Mouse (Mus musculus) embryo, embryonic 10.5 days (tissue): Measurements from ENCODE around the gene Tead2.
"Not testable (repeated sequence)": the region's sequence is repeated elsewhere in the genome, so short reads cannot be mapped to it uniquely, and the experiment has no call there.

Experiments used
- DNase-seq: peaks from one replicate; pipeline ENCODE4 v3.0.0-alpha.2; 2015; ENCODE audit warnings: low spot score

Tead2 gene

DNA sequence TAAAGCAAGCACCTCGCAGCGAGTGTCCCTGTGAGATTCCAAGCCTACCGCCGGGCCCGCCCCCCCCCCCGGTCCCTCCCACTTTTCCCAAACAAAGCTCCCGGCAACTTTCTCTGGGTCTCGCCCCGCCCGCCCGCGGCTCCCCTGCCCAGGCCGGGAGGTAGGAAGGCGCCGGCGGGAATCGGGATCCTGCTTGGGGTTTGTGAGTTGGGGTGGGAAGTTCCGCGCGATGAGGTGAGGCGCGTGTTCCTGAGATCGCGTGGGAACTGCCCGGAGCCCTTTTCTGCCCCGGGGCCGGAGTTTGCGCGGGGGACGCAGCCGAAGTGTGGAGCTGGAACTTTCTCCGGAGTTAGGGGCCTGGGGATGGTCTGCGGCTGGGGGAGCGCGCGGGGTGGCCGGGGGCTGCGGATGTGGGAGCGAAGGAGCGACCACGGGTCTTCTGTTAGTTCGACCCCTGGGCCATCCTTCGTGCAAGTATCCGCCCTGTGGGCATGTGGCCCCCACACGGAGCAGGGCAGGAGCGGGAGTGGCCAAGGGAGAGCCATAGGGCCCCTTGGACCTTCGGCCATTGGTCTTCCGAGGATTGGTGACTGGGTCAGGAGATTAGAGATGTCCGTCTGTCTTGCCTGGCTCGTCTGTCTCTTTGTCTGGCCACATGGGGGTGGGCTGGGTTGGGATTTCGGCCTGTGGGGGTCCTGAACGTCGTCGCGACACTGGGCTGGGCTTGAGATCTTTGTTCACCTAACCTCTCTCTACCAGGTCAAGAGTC is at the start of gene Tead2:
Gene Tead2, plus strand, starts transcription at position 81 of the 769 bp plus-strand sequence.
- DNase-seq, result peak; percentile 84

DNA sequence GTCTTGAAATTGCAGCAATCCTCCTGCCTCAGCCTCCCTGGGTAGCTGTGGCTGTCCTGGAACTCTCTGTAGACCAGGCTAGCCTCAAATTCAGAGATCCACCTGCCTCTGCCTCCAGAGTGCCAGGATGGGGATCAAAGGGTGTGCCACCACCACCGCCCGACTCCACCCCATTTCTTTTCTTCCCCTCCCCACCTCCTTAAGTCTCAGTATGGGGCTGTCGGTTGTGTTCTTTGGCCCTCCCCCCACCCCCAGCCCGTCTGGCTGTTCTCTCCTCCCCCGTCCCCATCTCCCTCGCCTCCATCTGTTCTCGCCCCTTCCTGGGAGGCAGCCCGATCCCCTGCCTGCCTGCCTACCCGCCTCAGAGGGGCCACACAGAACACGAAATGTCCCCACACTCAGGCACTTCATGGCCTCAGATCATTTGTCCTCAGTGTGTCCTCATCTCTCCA is 48.6 kb upstream of the Tead2 start:
- DNase-seq, result no peak

DNA sequence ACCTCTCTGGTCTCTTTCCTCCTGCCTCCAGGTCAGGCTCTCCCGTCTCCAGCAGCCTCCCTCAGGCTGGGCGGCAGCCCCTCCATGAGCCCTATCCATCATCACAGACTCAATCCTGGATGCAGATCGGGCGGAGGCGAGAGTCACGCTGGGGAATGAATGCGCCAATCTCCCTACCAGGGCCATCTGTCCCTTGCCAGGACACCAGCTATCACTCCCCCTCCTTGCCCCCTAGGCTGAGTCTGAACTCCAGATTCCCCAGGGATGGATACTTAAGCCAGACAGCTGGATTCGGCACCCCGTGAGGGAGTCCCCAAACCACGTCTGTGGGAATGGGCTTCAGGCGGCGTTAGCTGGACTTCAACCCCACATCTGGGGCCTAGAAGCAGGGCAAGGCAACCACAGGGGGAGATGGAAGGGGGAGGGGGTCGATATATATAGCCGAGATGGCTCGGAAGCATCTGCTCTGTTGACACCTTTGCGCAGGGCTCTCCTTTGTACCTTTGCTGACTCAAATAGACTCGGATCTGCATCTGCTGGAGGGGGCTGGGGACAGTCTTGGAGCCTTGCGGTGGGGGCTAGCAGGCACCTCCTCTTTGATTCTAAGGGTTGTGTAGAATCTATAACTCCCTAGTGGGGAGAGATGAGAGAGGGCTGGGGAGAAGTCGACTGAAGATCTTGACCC is 47.6 kb upstream of the Tead2 start:
- DNase-seq, result no peak

DNA sequence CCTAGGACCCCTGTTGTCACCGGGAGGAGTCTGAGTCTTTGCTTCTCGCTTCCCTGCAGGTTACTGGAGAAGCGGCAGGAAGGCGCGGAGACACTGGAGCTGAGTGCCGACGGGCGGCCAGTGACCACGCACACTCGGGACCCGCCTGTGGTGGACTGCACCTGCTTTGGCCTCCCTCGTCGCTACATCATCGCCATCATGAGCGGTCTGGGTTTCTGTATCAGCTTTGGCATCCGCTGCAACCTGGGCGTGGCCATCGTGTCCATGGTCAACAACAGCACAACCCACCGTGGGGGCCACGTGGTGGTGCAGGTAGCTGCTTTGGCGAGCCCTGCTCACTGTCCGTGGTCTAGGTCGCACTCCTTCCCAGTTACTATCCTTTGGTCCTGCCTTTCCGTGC is 46.9 kb upstream of the Tead2 start:
- DNase-seq, result no peak

DNA sequence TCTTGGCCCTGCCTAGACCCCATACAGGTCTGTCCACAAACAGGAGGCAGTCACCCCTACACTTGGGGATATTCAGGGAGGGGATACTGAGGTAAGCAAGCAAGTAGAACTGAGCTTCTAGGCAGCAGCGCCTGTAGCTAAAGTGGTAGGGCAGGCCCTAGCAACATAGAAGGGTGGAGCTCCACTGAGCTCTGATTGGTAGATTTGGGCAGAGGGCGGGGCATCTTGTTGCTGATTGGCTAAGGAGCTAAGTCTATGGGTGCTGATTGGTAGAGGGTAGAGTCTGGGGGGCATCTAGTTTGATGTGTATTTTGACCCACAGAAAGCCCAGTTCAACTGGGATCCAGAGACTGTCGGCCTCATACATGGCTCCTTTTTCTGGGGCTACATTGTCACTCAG is 46.1 kb upstream of the Tead2 start:
- DNase-seq, result no peak

DNA sequence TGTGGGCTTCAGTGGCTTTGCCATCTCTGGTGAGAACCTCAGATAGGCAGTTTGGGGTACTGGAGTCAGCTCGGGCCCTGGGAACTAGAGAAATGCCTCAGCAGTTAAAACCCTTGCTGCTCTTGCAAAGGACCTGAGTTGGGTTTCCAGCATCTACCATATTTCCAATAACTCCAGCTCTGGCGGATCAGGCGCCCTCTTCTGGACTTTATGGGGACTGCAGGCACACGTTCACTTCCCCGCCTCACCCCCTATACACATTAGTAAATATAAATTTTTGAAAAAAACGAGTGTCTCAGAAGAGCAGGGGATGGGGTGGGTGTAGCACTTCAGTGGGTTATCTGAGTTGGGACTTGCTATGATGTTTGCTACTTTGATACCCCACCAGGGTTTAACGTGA is 42.6 kb upstream of the Tead2 start:
- no peak for DNase-seq

DNA sequence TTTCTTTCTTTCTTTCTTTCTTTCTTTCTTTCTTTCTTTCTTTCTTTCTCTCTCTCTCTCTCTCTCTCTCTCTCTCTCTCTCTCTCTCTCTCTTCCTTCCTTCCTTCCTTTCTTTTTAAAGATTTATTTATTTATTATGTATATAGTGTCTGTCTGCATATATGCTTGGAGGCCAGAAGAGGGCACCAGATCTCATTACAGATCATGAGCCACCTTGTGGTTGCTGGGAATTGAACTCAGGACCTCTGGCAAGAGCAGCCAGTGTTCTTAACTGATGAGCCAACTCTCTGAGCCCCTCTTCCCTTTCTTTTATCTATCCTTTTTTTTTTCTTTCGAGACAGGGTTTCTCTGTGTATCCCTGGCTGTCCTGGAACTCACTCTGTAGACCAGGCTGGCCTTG is 41.8 kb upstream of the Tead2 start:
- DNase-seq, result not testable (repeated sequence)

DNA sequence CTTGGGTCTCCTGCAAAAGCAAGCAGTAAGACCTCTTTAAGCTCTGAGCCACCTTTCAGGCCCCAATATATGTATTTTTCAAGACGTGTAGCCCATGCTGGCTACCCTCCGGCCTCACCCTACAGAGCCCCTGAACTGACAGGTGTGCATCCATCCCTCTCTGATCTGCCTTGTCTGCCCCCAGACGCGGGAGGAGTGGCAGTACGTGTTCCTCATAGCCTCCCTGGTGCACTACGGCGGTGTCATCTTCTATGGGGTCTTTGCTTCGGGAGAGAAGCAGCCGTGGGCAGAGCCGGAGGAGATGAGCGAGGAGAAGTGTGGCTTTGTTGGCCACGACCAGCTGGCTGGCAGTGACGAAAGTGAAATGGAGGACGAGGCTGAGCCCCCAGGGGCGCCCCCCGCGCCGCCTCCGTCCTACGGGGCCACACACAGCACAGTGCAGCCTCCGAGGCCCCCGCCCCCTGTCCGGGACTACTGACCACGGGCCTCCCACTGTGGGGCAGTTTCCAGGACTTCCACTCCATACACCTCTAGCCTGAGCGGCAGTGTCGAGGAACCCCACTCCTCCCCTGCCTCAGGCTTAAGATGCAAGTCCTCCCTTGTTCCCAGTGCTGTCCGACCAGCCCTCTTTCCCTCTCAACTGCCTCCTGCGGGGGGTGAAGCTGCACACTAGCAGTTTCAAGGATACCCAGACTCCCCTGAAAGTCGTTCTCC is 40.8 kb upstream of the Tead2 start:
- peak; percentile 36 for DNase-seq

DNA sequence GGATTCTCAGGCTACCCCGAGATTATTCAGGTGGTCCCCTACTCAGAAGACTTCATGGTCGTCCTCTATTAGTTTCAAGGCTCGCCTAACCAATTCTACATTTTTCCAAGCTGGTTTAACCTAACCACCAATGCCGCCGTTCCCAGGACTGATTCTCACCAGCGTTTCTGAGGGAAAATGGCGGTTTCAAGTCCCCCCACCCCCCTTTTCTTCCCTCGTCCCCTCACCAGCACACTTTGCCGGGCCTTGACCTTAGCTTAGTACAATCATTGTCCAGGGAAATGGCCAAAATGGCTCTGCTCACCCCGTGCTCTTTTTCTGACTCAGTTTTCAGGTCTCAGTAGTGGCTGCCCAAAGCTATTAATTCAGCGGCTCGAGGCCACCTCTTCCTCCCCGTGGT is 40.2 kb upstream of the Tead2 start:
- peak; percentile 42 for DNase-seq

DNA sequence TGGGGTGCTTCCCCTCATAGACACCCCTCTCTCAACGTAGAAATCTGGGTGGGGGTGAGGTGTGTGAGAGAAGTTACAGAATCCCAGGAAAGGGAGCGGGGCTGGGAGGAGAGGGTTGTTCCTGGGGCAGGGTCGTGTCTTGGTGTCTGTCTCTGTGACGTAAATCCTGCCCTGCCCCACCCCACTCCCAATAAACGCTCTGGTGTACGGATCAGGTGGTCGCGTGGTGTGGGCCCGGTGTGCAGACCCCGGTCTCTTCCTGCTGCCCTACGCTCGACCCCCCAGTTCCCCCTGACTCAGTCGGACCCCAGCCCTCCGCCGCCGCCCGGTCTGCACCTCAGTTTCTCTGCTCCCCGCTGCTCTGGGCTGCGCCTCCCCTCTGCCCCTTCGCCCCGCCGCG is 39.6 kb upstream of the Tead2 start:
- no peak for DNase-seq

DNA sequence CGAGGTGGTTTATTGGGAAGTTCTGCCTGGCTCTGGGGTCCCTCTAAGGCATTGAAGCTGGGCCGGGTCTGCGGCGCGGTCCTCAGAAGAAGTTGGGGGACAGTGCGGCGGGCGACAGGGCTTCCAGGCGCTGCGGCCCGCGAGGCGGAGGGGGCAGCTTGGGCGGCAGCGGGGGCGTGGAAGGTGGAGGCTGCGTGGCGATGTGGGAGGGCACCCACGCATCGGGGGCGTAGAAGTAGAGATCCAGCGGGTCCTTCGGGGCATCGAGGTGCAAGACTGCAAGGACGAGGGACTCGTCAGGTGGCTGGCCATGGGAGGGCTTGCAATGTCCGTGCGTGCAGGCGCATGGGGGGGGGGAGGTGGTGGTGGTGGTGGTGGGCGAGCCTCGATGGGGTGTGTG is 39.2 kb upstream of the Tead2 start:
- no peak for DNase-seq

DNA sequence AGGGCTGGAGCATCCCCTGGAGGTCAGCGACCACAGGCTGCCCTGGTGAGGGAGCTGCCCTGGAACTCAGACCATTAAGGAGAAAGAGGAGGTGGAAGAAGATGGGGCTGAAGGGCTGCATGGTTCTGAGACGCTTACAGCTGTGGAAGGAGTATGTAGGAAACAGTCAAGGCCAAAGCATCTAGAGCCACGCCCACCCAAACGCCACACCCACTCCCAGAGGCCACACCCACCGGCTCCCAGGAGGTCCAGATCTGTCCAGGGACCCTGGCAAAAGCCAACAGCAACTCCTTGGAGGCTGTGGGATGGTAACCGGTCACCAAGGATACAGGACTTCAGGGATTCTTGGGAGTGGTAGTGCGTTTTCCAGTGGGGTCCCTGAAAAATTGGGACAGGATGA is 37.0 kb upstream of the Tead2 start:
- DNase-seq, result no peak

DNA sequence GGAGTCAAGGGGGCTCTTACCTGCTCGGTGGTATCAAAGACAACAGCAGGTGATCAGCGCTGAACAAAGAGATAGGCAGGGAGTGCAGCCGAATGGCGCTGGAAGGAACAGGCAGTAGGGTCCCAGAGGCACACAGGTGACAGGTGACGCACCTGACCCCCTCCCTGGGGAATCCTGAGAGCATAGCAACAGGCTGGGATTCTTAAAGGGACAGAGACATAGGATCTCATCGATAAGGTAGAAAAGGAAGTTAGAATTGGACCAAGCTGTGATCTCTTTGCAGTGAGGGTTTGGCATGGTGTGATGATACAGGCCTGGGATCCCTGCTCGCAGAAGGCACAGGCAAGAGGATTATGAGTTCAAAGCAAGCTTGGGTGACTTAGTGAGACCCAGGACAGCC is 36.1 kb upstream of the Tead2 start, which contains the start of gene Gfy:
Gene Gfy, minus strand, starts transcription at position 101 of the 400 bp plus-strand sequence.
- no peak for DNase-seq

DNA sequence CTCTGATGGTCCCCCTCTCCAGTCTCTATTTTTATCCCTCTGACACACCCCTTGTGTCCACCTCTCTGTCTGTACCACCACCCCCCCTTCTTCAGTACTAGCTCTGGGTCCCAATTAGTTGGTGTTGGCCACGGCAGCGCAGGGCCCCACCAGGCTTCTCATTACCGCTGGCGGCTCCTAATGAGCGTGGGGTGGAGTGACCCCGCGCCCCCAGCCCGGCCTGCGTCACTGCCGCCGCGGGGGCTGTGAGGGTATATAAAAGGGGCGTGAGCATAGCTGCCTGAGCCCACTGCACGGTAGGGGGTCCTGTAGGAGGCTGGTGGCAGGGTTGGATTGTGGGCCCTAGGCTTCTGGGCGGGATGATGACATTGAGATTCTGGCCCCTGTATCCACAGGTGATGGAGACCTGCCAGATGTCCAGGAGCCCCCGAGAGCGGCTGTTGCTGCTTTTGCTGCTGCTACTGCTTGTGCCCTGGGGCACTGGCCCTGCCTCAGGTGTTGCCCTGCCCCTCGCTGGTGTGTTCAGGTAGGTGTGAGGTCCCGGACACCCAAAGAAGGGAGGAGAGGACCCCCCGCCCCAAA is 34.6 kb upstream of the Tead2 start, which contains the start of gene Pth2:
Gene Pth2, plus strand, starts transcription at position 100 of the 582 bp plus-strand sequence.
- no peak for DNase-seq

DNA sequence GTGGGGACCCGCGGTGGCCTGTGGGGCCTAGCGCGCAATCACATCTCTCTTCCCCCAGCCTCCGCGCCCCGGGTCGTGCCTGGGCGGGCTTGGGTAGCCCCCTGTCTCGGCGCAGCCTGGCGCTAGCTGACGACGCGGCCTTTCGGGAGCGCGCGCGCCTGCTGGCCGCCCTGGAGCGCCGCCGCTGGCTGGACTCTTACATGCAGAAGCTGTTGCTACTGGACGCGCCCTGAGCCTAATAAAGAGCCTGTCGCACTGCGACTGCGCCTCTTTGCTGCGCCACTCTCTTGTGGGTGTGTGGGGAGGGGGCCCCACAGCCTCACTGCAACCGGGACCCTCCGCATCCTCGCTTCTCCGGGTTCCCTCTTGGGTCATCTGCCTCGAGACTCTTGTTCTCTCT is 34.0 kb upstream of the Tead2 start:
- no peak for DNase-seq

DNA sequence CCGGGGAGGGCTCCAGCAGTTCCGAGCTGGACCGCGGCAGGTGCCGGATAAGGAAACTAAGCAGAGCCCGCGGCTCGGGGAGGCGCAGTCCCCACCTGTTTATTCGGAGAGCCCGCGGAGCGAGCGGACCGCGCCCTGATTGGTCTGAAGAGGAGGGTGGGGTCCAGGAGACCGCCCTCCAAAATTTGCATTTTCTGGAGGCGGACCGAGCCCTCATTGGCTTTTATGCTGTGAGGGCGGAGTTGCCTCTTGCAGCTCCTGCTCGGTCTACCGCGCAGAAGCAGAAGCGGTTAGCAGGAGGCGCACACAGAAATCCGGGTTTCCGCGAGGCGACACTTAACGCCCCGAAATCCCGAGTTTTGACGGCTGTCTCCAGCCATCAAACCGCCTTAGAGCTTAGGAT is 33.4 kb upstream of the Tead2 start:
- DNase-seq, result peak; percentile 95

DNA sequence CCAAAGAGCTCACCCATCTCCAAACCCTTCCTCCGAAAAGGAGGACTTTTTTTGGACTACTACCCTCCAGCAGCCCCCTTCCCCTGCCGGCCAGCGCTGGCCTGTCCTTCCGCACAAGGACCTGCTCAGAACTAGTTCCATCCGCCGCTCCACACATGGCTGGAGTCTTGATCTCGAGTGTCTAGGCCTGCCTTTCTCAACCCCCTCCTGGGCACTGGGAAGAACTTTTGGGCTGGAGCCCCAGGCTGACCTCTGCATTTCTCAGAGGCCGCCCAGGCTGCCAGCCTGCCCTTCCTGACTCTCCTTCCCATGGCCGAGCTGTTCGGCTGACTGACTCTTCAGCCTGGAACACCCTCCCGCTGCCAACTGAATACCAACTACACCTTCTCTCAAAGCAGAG is 32.9 kb upstream of the Tead2 start:
- DNase-seq, result no peak

DNA sequence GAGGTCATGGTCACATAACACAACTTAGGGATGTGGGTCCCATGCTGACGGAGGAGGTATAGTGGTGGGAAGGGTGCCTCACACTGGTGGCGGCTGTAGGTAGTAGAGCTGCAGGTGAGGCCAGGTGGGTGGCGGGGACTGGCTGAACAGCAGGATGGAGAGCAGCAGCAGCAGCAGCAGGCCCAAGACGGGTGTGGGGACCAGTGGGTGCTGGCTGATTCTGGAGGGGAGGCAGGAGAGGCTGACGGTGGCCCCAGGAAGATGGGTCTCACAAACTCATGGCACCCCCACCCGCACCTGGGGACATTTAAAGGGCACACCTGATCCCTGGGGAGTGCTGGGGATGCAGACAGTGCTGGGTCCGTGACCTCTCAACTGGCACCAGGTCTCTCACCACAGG is 31.9 kb upstream of the Tead2 start:
- DNase-seq, result no peak

DNA sequence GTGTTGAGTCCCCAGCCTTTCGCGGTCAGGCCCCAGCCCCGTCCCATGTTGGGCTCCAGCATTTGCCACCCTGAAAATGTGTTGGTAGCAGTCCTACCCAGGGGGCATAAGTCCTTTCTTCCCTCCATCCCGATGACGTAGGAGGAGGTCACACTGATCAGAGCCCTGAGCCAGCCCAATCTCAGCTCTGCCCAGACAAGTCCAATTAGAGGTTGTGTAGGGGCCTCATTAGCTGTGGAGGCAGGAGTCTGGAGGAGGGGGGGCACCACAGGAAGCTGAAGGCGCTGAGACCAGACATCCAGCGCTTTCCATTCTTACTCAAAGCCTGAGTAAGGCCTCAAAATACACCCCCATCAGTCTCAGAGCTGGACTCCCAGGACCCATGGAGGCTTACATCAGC is 29.6 kb upstream of the Tead2 start:
- no peak for DNase-seq

DNA sequence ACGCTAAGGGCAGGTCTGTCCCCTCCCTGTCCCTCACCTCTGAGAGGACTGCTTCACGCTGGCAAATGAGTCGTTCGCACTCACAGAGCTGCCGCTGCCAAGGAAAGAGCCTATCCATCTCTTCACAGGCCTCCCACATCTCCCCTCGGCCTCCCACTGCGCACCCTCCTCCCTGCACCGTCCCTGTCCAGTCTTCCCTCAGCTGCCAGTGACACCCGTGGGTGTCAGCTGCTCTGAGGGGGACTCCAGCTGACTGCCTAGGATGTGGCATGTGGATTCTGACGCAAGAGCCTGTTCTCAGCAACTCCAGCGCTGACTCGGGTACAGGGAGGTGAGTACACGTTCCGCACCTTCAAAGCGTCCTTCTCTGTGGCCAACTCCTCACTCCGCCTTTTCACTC is 26.0 kb upstream of the Tead2 start:
- no peak for DNase-seq

DNA sequence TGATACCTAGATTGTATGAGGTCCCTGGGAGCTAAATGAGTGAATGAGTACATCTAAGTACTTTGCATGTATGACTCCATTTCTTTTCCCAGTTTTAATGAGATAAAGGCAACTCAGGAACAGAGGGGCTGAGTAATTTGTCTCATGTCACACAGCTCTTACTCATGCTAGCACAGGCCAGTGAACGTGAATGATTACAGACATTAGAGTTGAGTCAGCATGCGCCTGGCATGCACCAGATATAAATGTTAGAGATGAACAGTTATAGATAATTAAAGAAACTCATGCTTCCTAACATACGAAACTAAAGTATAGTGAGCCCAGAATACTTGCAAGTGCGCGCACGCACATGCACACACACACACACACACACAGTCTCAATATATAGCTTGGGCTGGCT is 25.4 kb upstream of the Tead2 start:
- no peak for DNase-seq

DNA sequence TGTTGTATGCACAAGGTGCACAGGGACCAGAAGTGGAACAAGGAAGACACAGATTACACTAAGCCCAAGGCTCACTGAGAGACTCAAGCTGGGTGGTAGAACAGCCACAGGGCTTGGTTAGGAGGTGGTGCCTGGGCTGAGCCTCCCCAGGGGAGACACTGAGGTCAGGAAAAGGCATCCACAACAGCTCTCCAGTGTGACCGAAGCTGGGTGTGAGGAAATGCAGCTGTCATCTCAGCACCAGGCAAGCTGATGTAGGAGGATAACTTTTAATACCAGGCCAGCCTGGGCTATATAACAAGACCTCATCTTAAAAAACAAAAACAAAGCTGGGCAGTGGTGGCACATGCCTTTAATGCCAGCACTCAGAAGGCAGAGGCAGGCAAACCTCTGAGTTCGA is 24.4 kb upstream of the Tead2 start:
- DNase-seq, result no peak
